10 mouse cellular contexts compared by ENCODE assay signal in the genomic region with DNA sequence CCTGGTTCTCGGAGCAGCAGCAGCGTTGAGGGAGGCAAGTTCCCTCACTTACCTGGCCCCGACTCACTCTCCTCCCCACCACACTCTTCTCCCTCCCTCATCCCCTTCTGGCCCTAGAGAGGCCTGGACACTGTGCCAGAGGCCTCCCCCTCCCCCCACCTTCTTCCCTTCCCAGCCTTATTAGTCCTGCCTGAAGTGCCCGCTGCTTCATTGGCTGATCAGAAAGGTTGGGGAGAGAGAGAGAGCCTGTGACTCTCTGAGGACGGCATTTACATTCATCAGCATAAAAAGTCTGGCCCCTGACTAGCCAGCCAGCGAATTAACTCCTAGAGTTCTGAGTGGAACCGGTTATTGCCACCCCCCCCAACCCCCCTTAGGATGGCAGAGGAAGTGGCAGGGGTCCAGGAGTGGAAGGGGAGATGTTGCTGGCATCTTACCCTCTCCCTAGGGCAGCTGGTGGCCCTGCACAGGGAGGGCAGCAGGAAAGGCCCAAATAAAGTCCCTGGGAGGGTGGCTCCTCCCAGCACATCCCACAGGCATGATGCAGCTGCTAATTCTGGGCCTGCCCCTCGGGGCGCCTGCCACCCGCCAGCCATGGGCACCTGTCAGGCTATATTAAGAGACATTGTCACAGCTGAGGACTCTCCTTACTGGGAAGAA. TPM values are rescaled to one million over a fixed set of nuclear protein-coding genes. Genes with fewer than 3 reads are reported as not detected.
DNase-seq lines count a peak whose midpoint lies in the region; ATAC-seq lines count a peak whose summit lies in the region.
"Had no signal": no experiment of that assay in that cellular context is flagged by ENCODE, and none has a peak within 500 bp of the region (broad histone marks: within the 10 kb centered on the region; RNA-seq: fewer than 3 reads in every experiment).

No protein-coding gene starts in this region.

- no peak overlapping the region for H3K4me3 ChIP-seq in kidney, embryonic 16.5 days (ENCODE audit: low read length)
- H3K4me3 ChIP-seq in hindbrain, embryonic 16.5 days (ENCODE audit: low read length), result peak overlapping the region; percentile 29
- H3K4me3 ChIP-seq: lung, embryonic 15.5 days had no signal

- intact Hi-C loops in gastrocnemius, postnatal 36 days (cut with DNase I), result no loop called here

- no peak overlapping the region for H3K9ac ChIP-seq in kidney, embryonic 16.5 days (replicated peaks; ENCODE audit: low read length)
- peak overlapping the region; percentile 51 for H3K9ac ChIP-seq in hindbrain, embryonic 16.5 days (ENCODE audit: low read depth, low read length)
- H3K9ac ChIP-seq: lung, embryonic 15.5 days had no signal

- H3K27ac ChIP-seq in kidney, embryonic 16.5 days (ENCODE audit: low read length), result no peak overlapping the region
- peak overlapping the region; percentile 75 for H3K27ac ChIP-seq in hindbrain, embryonic 16.5 days (ENCODE audit: low read depth, low read length)
- H3K27ac ChIP-seq: lung, embryonic 15.5 days had no signal

- no peak overlapping the region for H3K4me2 ChIP-seq in kidney, embryonic 16.5 days (replicated peaks; ENCODE audit: low read depth, low read length)
- peak overlapping the region; percentile 93 for H3K4me2 ChIP-seq in hindbrain, embryonic 16.5 days (ENCODE audit: low read length)
- H3K4me2 ChIP-seq: lung, embryonic 15.5 days had no signal

- no peaks in the 10 kb centered on the region for H3K27me3 ChIP-seq in kidney, embryonic 16.5 days (ENCODE audit: insufficient read depth, low read length)
- H3K27me3 ChIP-seq in hindbrain, embryonic 16.5 days (replicated peaks; ENCODE audit: control insufficient read depth, insufficient read depth, low read length), result no peaks in the 10 kb centered on the region
- H3K27me3 ChIP-seq: CH12.LX; lung, embryonic 15.5 days had no signal

- H3K36me3 ChIP-seq in kidney, embryonic 16.5 days (ENCODE audit: insufficient read depth, low read length), result 0 out of 2 replicates have a peak, but pooled peaks cover 7% of the 10 kb centered on the region
- peaks cover 20% of the 10 kb centered on the region for H3K36me3 ChIP-seq in hindbrain, embryonic 16.5 days (ENCODE audit: control insufficient read depth, insufficient read depth, low read length)

- peak; percentile 50 for DNase-seq in kidney, adult 11 months
- peak; percentile 69 for DNase-seq in cerebellum, adult 9-11 months
- peak; percentile 60 to 74 for DNase-seq in gastrocnemius, postnatal 36 days
- DNase-seq in retina, postnatal 1 day, result peak; percentile 67
- DNase-seq in urinary bladder, adult 2 months (ENCODE audit: low spot score), result no peak
- no peak for DNase-seq in adrenal gland, adult 2 months

- peaks cover 29% of the 10 kb centered on the region for H3K4me1 ChIP-seq in kidney, embryonic 16.5 days (ENCODE audit: insufficient read depth, low read length)
- H3K4me1 ChIP-seq in hindbrain, embryonic 16.5 days (ENCODE audit: control insufficient read depth, insufficient read depth, low read depth, low read length), result peaks cover 43% of the 10 kb centered on the region

- no peaks in the 10 kb centered on the region for H3K9me3 ChIP-seq in kidney, embryonic 16.5 days (ENCODE audit: low read length)
- H3K9me3 ChIP-seq in hindbrain, embryonic 16.5 days (ENCODE audit: control insufficient read depth, low read length), result no peaks in the 10 kb centered on the region
- H3K9me3 ChIP-seq: lung, embryonic 15.5 days had no signal

- 25% methylated on average over 10 of the region's 10 CpGs for WGBS in kidney, embryonic 16.5 days
- 5% methylated on average over 10 of the region's 10 CpGs for WGBS in hindbrain, embryonic 16.5 days

- ATAC-seq in kidney, embryonic 16.5 days (ENCODE audit: low FRiP score, low TSS enrichment), result no peak
- 0 out of 2 replicates have a peak, but pooled peaks have one; percentile 2 for ATAC-seq in hindbrain, embryonic 16.5 days

RNA-seq across cellular contexts. Expression of a gene that starts 4.0 kb away (rescaled TPM):
- 7.3 and 7.5 TPM in 2 replicates for polyA plus RNA-seq in kidney, embryonic 16.5 days (2015; fragmentation: Nextera tagmentation; extraction: Ambion mirVana)
- total RNA-seq in gastrocnemius, postnatal 36 days (2021), result 100 to 1,000 TPM; 191 to 213 TPM
- polyA plus RNA-seq in hindbrain, embryonic 16.5 days (2015; fragmentation: Nextera tagmentation; extraction: Ambion mirVana), result 44.9 and 45.7 TPM in 2 replicates
- 26.1 and 46.1 TPM in 2 replicates for polyA plus RNA-seq in urinary bladder, adult 2 months (2012; rRNA removed)
- 10 to 100 TPM; 17.7 to 18.3 TPM for total RNA-seq in adrenal gland, adult 2 months (2021)
- polyA plus RNA-seq in adrenal gland, adult 2 months (2012; rRNA removed), result 7.4 TPM in 2 replicates

RNA-seq across cellular contexts. Expression of a gene that starts 15.8 kb away (rescaled TPM):
- polyA plus RNA-seq in kidney, embryonic 16.5 days (2015; fragmentation: Nextera tagmentation; extraction: Ambion mirVana), result 0.39 and 1.7 TPM in 2 replicates
- not detected for total RNA-seq in gastrocnemius, postnatal 36 days (2021)
- polyA plus RNA-seq in hindbrain, embryonic 16.5 days (2015; fragmentation: Nextera tagmentation; extraction: Ambion mirVana), result 0.44 and 1.3 TPM in 2 replicates
- not detected in 2 replicates for polyA plus RNA-seq in urinary bladder, adult 2 months (2012; rRNA removed)
- not detected for total RNA-seq in adrenal gland, adult 2 months (2021)
- polyA plus RNA-seq in adrenal gland, adult 2 months (2012; rRNA removed), result not detected in 2 replicates

RNA-seq across cellular contexts. Expression of a gene that starts 37.1 kb away (rescaled TPM):
- polyA plus RNA-seq in kidney, embryonic 16.5 days (2015; fragmentation: Nextera tagmentation; extraction: Ambion mirVana), result 0.44 and 0.79 TPM in 2 replicates
- under 1 TPM; 0.15 to 0.97 TPM for total RNA-seq in gastrocnemius, postnatal 36 days (2021)
- polyA plus RNA-seq in hindbrain, embryonic 16.5 days (2015; fragmentation: Nextera tagmentation; extraction: Ambion mirVana), result 44.5 and 45.7 TPM in 2 replicates
- 4.0 and 4.7 TPM in 2 replicates for polyA plus RNA-seq in urinary bladder, adult 2 months (2012; rRNA removed)
- total RNA-seq in adrenal gland, adult 2 months (2021), result 1 to 10 TPM in 1 of 2 experiments, under 1 TPM in 1; 0.92 to 2.6 TPM
- polyA plus RNA-seq in adrenal gland, adult 2 months (2012; rRNA removed), result 1.8 and 3.1 TPM in 2 replicates
- total RNA-seq: CH12.LX had no signal

RNA-seq across cellular contexts. Expression of a gene that starts 46.7 kb away (rescaled TPM):
- polyA plus RNA-seq in kidney, embryonic 16.5 days (2015; fragmentation: Nextera tagmentation; extraction: Ambion mirVana), result 560 and 578 TPM in 2 replicates
- total RNA-seq in gastrocnemius, postnatal 36 days (2021), result 100 to 1,000 TPM; 225 to 248 TPM
- 478 and 502 TPM in 2 replicates for polyA plus RNA-seq in hindbrain, embryonic 16.5 days (2015; fragmentation: Nextera tagmentation; extraction: Ambion mirVana)
- polyA plus RNA-seq in urinary bladder, adult 2 months (2012; rRNA removed), result 176 and 192 TPM in 2 replicates
- total RNA-seq in adrenal gland, adult 2 months (2021), result 100 to 1,000 TPM; 305 to 320 TPM
- polyA plus RNA-seq in adrenal gland, adult 2 months (2012; rRNA removed), result 671 and 857 TPM in 2 replicates

RNA-seq across cellular contexts. Expression of a gene that starts 56.7 kb away (rescaled TPM):
- 19.5 and 20.6 TPM in 2 replicates for polyA plus RNA-seq in kidney, embryonic 16.5 days (2015; fragmentation: Nextera tagmentation; extraction: Ambion mirVana)
- 1 to 10 TPM in 1 of 2 experiments, under 1 TPM in 1; 0.84 to 1.1 TPM for total RNA-seq in gastrocnemius, postnatal 36 days (2021)
- 22.7 and 25.8 TPM in 2 replicates for polyA plus RNA-seq in hindbrain, embryonic 16.5 days (2015; fragmentation: Nextera tagmentation; extraction: Ambion mirVana)
- polyA plus RNA-seq in urinary bladder, adult 2 months (2012; rRNA removed), result 9.5 and 11.6 TPM in 2 replicates
- total RNA-seq in adrenal gland, adult 2 months (2021), result 1 to 10 TPM; 7.7 to 8.9 TPM
- 10.8 and 13.5 TPM in 2 replicates for polyA plus RNA-seq in adrenal gland, adult 2 months (2012; rRNA removed)

Comparison
In these comparisons a context has a peak if more than half of its experiments do, and no peak if none do; other contexts are left out.
1. DNase-seq: peak in kidney, adult 11 months (single experiment), cerebellum, adult 9-11 months (single experiment), gastrocnemius, postnatal 36 days (2 of 2) and retina, postnatal 1 day (single experiment); none in urinary bladder, adult 2 months (single experiment) and adrenal gland, adult 2 months (single experiment).